Mouse (Mus musculus) urinary bladder, postnatal 14 days (tissue): ENCODE data around the gene Sp140.
"Not testable (repeated sequence)": the region's sequence is repeated elsewhere in the genome, so short reads cannot be mapped to it uniquely, and the experiment has no call there.

Experiments used
- DNase-seq: peaks from one replicate; pipeline ENCODE4 v3.0.0; 2021; ENCODE audit warnings: low spot score

Sp140 gene

GRCm38 (mm10) chr1:85600078-85600477 lies at the start of gene Sp140:
Gene Sp140, plus strand, starts transcription at chr1:85600378.
- DNase-seq = not testable (repeated sequence)

DNA sequence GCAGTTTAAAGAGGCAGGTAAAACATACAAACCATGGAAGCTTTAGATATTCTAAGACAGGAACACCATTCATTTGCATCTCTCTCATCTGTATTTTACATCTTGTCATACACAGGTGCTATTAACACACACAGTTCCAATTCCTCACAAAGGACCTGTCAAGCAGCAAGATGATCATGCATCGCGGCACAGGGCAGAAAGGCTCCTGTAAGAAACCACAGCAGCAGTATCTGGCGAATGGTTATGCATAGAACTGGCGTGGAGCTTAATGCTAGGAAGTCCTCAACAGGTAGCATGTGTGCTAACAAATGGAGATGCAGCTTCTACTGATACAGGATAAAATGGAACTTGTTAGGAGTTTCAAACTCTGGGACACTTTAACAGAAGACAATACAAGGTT lies 44.9 kb upstream of the Sp140 start:
- peak; percentile 20 for DNase-seq

- DNase-seq = not testable (repeated sequence)
Observed at GRCm38 (mm10) chr1:85573554-85573953, 26.6 kb upstream of the Sp140 start.

GRCm38 (mm10) chr1:85575376-85575775 lies 24.8 kb upstream of the Sp140 start, which contains the start of gene G530012D18Rik:
Gene G530012D18Rik, plus strand, starts transcription at chr1:85575676.
- not testable (repeated sequence) for DNase-seq

DNA sequence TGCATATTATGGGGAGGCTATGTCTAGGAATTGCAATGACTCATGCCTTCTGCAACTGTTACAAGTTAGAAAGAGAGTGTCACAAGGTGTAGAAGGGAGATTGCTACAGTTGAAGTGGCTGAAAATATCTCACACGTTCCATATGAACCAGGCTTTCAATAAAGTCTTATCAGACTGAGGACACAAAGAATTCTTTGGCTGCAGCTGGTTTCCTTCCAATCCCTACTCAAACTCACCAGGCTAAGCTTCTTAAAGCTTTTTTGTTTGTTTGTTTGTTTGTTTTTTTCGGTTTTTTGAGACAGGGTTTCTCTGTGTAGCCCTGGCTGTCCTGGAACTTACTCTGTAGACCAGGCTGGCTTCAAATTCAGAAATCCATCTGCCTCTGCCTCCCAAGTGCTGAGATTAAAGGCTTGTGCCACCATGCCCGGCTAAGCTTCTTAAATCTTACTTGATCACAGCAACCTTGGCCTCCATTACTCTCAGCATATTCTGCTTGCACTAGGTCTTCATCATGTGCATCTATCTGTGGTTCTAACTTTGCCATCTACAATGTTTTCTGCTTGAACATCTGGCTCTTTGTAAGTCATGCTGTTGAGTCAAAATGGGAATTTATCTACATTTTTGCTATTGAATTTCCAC lies 21.7 kb upstream of the Sp140 start:
- DNase-seq = not testable (repeated sequence)

DNA sequence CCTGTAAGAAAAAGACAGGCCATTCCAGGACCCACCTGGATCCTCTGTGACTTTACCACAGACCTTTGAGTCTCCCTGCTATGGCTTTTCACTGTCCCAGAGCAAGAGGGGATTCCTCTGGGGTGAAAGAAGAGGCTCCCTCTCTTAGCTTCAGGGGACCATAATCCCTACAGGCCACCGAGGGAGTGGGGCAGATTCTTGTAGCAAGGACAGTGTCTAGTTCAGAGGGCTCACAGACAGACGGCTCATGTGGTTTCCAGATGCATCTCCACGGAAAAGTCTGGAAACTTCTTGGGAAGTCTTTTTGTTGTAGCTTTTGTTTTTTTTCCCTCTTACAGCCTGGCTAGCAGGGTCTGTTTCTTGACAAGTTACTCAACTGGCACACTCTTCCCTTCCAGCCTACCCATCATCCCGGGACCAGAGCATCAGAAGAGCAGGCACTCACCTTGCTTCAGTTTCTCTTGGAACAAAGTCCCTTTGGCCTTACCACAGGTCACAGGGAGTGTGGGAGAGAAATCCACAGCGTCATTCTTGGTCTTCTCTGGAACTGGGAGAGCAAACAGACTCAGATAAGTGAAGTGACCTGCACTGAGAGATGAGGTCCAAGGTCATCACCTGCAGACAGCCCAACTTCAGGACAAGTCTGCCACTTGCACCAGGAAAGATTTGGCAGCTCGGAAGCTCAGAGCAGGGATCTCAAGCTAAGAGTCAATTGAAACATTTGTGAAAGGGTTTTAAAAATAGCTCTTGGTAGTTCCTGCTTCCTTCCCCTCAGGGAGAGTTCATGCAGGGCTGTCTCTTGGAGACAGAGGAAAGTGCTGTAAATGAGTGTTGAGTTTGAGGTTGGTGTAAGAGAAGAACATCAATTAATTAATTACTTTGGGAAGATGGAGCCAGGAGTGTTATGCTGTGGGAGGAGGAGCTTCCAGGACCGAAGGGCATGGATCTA lies 20.7 kb upstream of the Sp140 start:
- DNase-seq = not testable (repeated sequence)

DNA sequence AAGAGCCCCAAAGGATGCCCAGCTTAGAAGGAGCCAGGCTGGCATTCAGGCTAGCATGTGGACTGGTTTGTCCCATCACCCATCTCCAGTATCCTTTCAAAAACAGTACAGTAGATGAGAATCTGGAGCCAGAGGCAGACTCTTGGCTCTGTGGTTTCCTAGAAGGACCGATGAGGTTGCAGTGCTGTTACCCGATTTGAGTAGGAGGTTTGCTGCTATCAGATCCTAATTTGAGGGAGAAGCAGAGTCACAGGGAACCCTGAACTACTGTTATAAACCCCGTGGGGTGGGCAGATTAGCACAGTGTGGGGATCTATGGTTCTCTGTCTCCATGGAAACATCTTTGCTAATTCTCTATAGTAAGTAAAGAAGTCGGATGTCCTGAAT lies 20.0 kb upstream of the Sp140 start:
- not testable (repeated sequence) for DNase-seq

DNA sequence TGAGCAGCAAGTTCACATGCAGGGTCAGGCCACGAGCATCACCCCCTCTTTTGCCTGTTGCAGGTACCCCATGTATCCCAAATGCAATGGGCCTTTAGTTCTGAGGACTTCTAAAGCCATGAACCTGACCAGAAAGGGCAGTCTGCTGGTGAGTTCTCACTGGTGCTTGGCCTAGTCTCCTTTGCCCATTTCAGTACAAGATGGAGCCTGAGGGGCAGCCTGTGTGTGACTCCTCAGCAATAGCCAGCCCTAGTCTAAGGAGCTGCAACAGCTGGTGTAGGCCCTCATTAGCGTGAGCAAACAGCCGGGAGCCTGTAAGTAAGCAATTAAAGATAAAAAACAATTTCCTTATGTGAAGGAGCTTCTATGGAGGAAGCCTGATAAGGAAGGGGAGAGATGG lies 19.6 kb upstream of the Sp140 start:
- not testable (repeated sequence) for DNase-seq

- DNase-seq = not testable (repeated sequence)
Observed at GRCm38 (mm10) chr1:85581518-85581917, 18.7 kb upstream of the Sp140 start.

DNA sequence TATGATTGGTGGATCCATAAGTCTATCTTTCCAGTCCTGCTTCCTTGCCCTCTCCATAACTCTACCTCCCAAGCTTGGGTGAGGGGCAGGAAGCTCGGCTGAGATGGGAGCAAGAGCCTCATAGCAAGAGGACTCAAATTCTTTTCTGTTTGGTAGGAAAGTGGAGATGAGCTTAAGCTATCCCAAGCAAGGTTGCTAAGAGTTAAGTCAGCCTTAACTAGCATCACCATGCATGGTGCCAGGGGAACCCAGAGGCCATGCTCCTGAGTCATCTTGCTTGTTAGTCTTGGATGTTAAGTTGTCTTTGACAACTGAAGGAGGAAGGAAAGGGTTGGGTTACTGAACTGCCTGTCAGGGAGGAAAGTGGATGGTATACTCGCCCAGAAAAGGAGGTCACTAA lies 11.5 kb upstream of the Sp140 start:
- not testable (repeated sequence) for DNase-seq

- not testable (repeated sequence) for DNase-seq
Observed at GRCm38 (mm10) chr1:85592526-85592925, 7.7 kb upstream of the Sp140 start.

DNA sequence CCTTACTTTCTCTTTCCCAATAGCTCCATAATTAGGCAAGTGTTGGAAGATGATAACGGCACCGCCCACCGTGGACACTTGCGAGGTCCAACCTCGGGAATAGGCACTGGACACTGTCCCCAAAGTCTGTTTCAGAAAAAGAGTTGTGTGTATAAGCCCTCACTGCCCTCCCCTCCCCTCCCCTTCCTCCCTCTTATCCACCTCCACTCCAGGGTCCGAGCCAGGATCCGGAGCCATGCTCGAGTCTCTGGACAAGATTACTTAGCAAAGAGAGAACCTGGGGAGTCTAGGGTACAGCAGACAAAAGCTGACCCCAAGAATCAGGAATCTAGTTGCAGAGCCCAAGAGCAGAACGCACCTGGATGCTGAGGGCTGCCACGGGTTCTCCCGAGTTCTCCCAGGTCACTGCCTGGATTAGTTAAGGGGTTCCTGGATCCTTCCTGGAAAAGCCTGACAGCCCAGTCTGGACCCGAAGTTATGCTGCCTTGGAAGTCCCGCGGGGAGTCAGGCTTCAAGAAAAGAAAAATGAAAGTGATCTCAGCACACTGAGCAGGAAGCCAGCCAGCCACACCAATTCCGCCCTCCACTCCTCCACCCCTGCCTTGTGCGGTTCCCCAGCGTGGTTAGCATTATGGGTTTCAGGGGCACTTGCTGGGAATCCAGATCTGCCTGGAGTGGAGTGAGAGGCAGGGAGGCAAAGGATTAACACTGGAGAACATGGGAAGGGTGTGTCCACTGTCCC lies 1.7 kb upstream of the Sp140 start, which contains the start of gene Sp110:
Sp110 (minus strand) TSS at position 547 of the 742 bp plus-strand sequence.
- DNase-seq = not testable (repeated sequence)

GRCm38 (mm10) chr1:85600794-85601193 lies 616 bp downstream of the Sp140 start:
- DNase-seq = not testable (repeated sequence)

GRCm38 (mm10) chr1:85604341-85604740 lies 4.2 kb downstream of the Sp140 start:
- DNase-seq = not testable (repeated sequence)

- not testable (repeated sequence) for DNase-seq
Observed at GRCm38 (mm10) chr1:85608361-85608760, 8.2 kb downstream of the Sp140 start.

- DNase-seq = not testable (repeated sequence)
Observed at GRCm38 (mm10) chr1:85610581-85610980, 10.4 kb downstream of the Sp140 start.

- DNase-seq = not testable (repeated sequence)
Observed at GRCm38 (mm10) chr1:85615096-85615495, 14.9 kb downstream of the Sp140 start.

DNA sequence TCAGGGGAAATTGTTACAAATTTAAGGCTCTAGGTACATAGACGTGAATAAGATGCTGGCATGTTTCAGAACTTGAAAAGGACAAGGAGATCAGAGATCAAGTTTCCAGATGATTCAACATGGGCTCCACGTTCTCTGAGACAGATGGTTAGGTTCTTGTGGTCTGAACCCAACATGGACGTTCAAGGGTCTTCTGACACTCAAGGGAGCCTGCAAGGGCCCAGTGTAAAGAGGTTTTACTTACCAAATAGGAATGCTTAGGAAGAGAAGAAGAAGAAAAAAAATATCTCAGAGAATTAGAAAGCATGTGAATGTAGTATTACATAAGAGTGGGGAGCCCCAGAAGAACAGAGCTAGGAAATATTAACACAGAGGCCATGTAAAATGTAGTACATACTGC lies 15.6 kb downstream of the Sp140 start:
- DNase-seq = not testable (repeated sequence)

GRCm38 (mm10) chr1:85617161-85617560 lies 17.0 kb downstream of the Sp140 start:
- not testable (repeated sequence) for DNase-seq

- not testable (repeated sequence) for DNase-seq
Observed at GRCm38 (mm10) chr1:85618689-85619088, 18.5 kb downstream of the Sp140 start.

- not testable (repeated sequence) for DNase-seq
Observed at GRCm38 (mm10) chr1:85636936-85637335, 36.8 kb downstream of the Sp140 start.

DNA sequence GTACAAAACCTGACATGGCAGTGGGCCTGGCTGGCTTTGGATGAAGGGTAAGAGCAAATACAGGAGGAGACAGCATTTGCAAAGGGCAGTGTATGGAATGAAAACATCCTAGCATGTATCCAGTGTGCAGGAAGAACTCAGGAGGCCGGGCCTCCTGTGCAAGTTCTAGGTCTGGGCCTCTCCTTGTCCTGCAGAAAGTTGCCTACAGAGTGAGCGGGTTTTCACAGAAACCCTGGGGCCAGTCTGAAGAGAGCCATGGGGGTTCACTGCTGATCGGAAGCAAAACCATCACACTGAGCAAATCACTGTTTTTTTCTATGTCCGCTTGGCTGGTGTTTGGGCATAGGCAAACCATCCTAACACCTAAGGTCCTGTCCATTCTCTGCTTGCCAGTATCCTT lies 38.0 kb downstream of the Sp140 start:
- DNase-seq = peak; percentile 23
